Mouse (Mus musculus): ENCODE results near the gene Pitpnb. TPM values are rescaled to one million over a fixed set of nuclear protein-coding genes. Genes with fewer than 3 reads are reported as not detected.

The Pitpnb gene
- polyA plus RNA-seq, 1 experiment from 2014 or later: 120 TPM

DNA sequence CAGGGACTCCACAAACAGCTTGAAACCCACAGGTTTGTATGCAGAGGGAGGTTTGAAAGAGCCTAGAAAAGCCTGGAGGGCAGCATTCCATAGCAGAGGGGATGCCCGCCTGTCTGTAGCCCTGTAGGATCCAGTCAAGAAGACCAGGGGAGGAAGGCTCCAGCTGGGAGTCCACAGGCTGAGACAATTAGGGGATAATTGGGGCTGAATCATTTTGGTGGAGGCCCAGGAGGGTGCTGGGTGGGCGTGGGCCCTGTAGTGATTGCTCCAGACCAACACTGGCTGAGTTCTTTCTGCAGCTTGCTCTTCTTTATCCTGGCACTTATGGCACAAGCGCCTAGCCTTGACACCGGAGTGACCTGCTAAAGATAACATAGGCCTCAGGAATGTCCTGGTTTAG is 67.9 kb downstream of the Pitpnb start:
- no peak overlapping the region for H3K4me2 ChIP-seq (replicated peaks; ENCODE audit: low read depth, low read length)
- H3K9me3 ChIP-seq (ENCODE audit: control insufficient read depth, low read length): no peaks in the 10 kb centered on the region
- H3K27me3 ChIP-seq (ENCODE audit: control insufficient read depth, insufficient read depth, low read length): no peaks in the 10 kb centered on the region
- no peaks in the 10 kb centered on the region for H3K36me3 ChIP-seq (ENCODE audit: control insufficient read depth, insufficient read depth, low read length)
- WGBS: 48% methylated on average over 4 of the region's 4 CpGs
- 0 out of 2 replicates have a peak overlapping the region, but pooled peaks have one; percentile 31 for H3K9ac ChIP-seq (ENCODE audit: low read depth, low read length)
- DNase-seq (ENCODE audit: low spot score) (no peak), ATAC-seq (ENCODE audit: low FRiP score) (no peak)
- no peak overlapping the region for H3K4me3 ChIP-seq (ENCODE audit: low read depth, low read length)
- peaks cover 10% of the 10 kb centered on the region for H3K4me1 ChIP-seq (replicated peaks; ENCODE audit: control insufficient read depth, insufficient read depth, low read length)
- no peak overlapping the region for H3K27ac ChIP-seq (ENCODE audit: low read depth, low read length)

DNA sequence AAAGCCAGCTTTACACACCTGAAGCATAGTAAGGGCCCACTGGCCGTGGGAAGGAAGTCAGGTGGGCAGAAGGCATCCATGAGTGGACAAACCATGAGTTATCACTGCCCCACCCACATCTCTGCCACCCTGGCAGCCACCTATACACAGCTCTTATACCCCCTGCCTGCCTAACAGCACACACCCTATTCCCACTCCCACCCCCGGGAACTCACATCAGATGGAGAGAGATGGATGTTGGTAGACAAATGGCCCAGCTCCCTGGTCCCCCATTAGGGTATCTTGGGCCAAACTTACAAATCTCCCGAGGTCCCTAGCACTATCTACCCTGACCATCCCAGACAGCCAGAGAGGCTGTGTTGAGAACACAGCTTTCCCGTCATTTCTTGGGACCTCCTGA is 68.7 kb downstream of the Pitpnb start:
- ATAC-seq (ENCODE audit: low FRiP score) (no peak), DNase-seq (ENCODE audit: low spot score) (no peak)
- Histone ChIP-seq H3K9ac (ENCODE audit: low read depth, low read length) (no peak overlapping the region), H3K36me3 (ENCODE audit: control insufficient read depth, insufficient read depth, low read length) (no peaks in the 10 kb centered on the region), H3K4me1 (replicated peaks; ENCODE audit: control insufficient read depth, insufficient read depth, low read length) (peaks cover 4% of the 10 kb centered on the region; the same call in 1 of the 2 replicates), H3K9me3 (ENCODE audit: control insufficient read depth, low read length) (no peaks in the 10 kb centered on the region), H3K27ac (ENCODE audit: low read depth, low read length) (no peak overlapping the region), H3K4me2 (replicated peaks; ENCODE audit: low read depth, low read length) (no peak overlapping the region), H3K27me3 (ENCODE audit: control insufficient read depth, insufficient read depth, low read length) (no peaks in the 10 kb centered on the region), H3K4me3 (ENCODE audit: low read depth, low read length) (no peak overlapping the region)
- WGBS: 70% methylated on average over 4 of the region's 4 CpGs

DNA sequence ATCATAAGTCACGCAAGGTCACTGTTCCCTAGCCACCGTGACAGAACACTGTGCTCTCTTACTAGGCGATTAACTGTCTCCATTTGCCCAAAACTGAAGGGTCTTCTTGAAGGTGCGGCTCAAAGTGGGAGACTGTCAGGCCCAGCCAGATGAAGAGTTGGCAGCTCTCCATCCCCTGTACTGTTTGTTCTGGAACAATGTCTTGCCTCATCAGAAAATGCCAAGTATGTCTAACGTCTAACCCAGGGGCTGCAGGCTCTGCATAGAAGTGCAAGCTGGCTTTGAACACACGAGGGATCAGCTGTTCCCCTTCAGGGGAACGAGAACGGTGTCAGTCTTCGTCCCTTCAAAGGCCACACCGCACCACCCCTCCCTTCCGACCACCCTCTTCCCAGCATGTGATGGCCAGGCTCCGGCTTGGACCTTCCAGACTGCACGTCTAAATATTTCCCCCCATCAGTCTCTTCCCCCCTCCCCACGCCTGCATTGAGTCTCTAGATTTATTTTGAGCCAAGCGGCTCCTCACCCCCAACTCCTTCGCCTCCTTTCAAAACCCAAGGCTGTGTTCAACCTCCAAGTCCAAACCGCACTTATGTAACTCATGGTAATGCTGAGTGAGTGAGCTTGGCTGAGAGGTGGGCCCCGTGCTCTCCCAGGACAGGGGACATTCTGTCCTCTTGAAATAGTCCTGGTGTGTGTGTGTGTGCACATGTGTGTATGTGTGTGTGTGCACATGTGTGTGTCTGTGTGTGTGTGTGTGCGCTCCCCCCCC is 71.5 kb downstream of the Pitpnb start:
- Histone ChIP-seq H3K9ac (ENCODE audit: low read depth, low read length) (no peak overlapping the region), H3K4me3 (ENCODE audit: low read depth, low read length) (no peak overlapping the region), H3K27me3 (ENCODE audit: control insufficient read depth, insufficient read depth, low read length) (no peaks in the 10 kb centered on the region), H3K36me3 (ENCODE audit: control insufficient read depth, insufficient read depth, low read length) (no peaks in the 10 kb centered on the region), H3K4me2 (replicated peaks; ENCODE audit: low read depth, low read length) (no peak overlapping the region), H3K27ac (ENCODE audit: low read depth, low read length) (no peak overlapping the region), H3K9me3 (ENCODE audit: control insufficient read depth, low read length) (no peaks in the 10 kb centered on the region), H3K4me1 (replicated peaks; ENCODE audit: control insufficient read depth, insufficient read depth, low read length) (no peaks in the 10 kb centered on the region)
- 81% methylated on average over 19 of the region's 19 CpGs for WGBS
- ATAC-seq (ENCODE audit: low FRiP score): no peak
- no peak for DNase-seq (ENCODE audit: low spot score)

DNA sequence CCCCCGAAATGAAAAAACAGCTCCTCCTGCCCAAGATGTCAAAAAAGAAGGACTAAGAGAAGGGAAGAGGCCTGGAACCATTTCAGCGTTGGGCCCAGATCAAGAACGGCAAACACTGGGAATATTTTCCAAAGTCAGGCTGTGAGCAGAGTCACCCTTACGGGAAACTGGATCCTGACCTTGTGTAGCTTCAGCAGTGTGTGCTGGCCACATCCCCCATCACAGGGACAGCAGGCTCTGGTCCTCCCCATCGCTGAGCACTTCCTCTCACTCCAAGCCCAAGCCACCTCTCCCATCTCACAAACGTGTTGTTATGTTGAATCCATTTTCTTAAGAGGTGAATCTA is 72.1 kb downstream of the Pitpnb start:
- Histone ChIP-seq H3K4me3 (ENCODE audit: low read depth, low read length) (no peak overlapping the region), H3K27ac (ENCODE audit: low read depth, low read length) (no peak overlapping the region), H3K27me3 (ENCODE audit: control insufficient read depth, insufficient read depth, low read length) (no peaks in the 10 kb centered on the region), H3K9ac (ENCODE audit: low read depth, low read length) (no peak overlapping the region), H3K4me2 (replicated peaks; ENCODE audit: low read depth, low read length) (no peak overlapping the region), H3K9me3 (ENCODE audit: control insufficient read depth, low read length) (no peaks in the 10 kb centered on the region), H3K4me1 (replicated peaks; ENCODE audit: control insufficient read depth, insufficient read depth, low read length) (no peaks in the 10 kb centered on the region), H3K36me3 (ENCODE audit: control insufficient read depth, insufficient read depth, low read length) (no peaks in the 10 kb centered on the region)
- 96% methylated on average over 6 of the region's 6 CpGs for WGBS
- ATAC-seq (ENCODE audit: low FRiP score): no peak
- DNase-seq (ENCODE audit: low spot score): no peak

DNA sequence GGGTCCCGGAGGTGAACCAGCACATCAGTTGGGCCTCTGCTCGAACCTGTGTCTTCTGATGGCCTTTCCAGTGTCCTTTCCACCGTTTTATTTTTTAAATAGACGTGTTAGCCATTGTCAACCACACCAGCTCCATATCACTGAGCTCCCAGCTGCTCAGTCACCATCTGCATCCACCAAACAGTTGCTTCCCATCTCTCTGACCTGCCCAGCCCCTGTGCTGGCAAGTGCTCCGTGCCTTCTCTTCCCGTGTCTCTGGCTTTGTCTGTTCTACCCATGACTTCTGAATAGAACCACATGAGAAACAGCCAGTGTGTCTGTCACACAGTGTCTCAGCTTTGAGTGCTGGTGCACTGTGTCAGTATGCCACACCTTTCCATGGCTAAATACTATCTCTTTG is 74.2 kb downstream of the Pitpnb start:
- H3K36me3 ChIP-seq (ENCODE audit: control insufficient read depth, insufficient read depth, low read length): no peaks in the 10 kb centered on the region
- H3K4me2 ChIP-seq (replicated peaks; ENCODE audit: low read depth, low read length): no peak overlapping the region
- H3K27me3 ChIP-seq (ENCODE audit: control insufficient read depth, insufficient read depth, low read length): no peaks in the 10 kb centered on the region
- H3K9ac ChIP-seq (ENCODE audit: low read depth, low read length): no peak overlapping the region
- WGBS: 86% methylated on average over 6 of the region's 6 CpGs
- no peak overlapping the region for H3K27ac ChIP-seq (ENCODE audit: low read depth, low read length)
- no peak overlapping the region for H3K4me3 ChIP-seq (ENCODE audit: low read depth, low read length)
- H3K4me1 ChIP-seq (replicated peaks; ENCODE audit: control insufficient read depth, insufficient read depth, low read length): peaks cover 10% of the 10 kb centered on the region
- DNase-seq (ENCODE audit: low spot score) (no peak), ATAC-seq (ENCODE audit: low FRiP score) (no peak)
- no peaks in the 10 kb centered on the region for H3K9me3 ChIP-seq (ENCODE audit: control insufficient read depth, low read length)

DNA sequence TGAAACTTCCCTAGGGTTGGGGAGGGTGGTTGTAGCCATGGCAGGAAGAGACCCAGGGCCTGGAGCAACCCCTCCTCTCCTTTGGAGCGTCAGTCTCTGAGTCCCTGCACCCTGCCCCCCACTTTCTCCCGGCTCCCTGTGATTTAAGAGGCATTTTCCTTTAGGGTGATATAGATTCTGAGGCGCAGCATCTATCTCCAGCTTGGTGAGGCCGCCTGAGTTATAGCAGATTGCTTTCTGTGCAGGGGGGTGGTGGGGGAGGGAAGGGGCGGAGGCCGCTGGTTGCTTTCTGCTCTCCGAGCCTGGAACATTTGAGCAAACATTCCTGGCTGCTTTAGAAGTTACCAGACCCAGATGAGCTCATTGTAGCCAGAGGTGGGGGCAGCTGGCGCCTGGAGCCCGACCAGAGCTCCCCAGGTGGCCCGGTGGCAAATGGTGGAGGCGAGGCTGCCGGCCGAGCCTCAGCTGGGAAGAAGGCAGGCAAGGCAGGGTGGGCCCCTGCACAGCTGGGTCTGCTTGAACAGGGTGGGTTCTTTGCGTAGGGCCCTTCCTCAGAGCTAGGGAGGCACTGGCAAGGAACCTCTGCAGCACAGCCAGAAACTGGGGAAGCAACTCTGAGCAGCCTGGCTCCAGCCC is 78.0 kb downstream of the Pitpnb start:
- WGBS: 15% methylated on average over 14 of the region's 14 CpGs
- DNase-seq (ENCODE audit: low spot score) (no peak), ATAC-seq (ENCODE audit: low FRiP score) (no peak)
- Histone ChIP-seq H3K27ac (ENCODE audit: low read depth, low read length) (no peak overlapping the region), H3K4me1 (replicated peaks; ENCODE audit: control insufficient read depth, insufficient read depth, low read length) (peaks cover 10% of the 10 kb centered on the region), H3K9ac (ENCODE audit: low read depth, low read length) (no peak overlapping the region), H3K9me3 (ENCODE audit: control insufficient read depth, low read length) (no peaks in the 10 kb centered on the region), H3K27me3 (ENCODE audit: control insufficient read depth, insufficient read depth, low read length) (peaks cover 2% of the 10 kb centered on the region; the same call in 1 of the 2 replicates), H3K4me2 (replicated peaks; ENCODE audit: low read depth, low read length) (no peak overlapping the region), H3K4me3 (ENCODE audit: low read depth, low read length) (no peak overlapping the region), H3K36me3 (ENCODE audit: control insufficient read depth, insufficient read depth, low read length) (no peaks in the 10 kb centered on the region)

DNA sequence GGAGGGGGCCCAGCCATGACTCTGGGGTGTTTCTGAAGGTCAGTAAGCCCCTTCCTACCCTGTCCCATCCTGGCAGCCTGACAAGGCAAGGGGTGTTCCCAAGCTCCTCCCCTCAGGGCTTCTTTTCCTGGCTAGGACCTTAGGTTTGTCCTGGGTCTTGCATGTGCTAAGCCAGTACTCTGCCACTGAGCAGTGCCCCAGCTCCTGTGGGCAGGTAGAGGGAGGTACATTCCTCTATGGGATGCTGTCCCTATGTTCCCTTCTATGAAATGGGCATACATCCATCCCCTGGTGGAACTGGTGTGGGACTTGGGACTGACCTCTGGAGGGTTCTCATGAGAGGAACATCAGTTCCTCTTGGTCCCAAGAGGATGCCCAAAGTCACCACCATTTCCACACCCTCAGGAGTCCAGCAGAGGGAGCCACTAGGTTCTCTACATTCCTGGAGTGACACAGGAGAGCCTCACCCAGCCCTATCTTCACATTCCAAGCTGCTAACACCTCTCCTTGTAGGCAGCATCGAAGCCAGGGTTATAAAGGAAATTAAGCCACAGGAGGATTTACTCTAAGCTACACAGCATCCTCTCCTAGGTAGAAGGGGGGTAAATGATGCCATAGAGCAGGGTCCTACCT is 79.0 kb downstream of the Pitpnb start:
- peaks cover 15% of the 10 kb centered on the region for H3K4me1 ChIP-seq (replicated peaks; ENCODE audit: control insufficient read depth, insufficient read depth, low read length)
- H3K36me3 ChIP-seq (ENCODE audit: control insufficient read depth, insufficient read depth, low read length): no peaks in the 10 kb centered on the region
- ATAC-seq (ENCODE audit: low FRiP score) (no peak), DNase-seq (ENCODE audit: low spot score) (no peak)
- no peak overlapping the region for H3K9ac ChIP-seq (ENCODE audit: low read depth, low read length)
- peaks cover 2% of the 10 kb centered on the region; the same call in 1 of the 2 replicates for H3K27me3 ChIP-seq (ENCODE audit: control insufficient read depth, insufficient read depth, low read length)
- H3K27ac ChIP-seq (ENCODE audit: low read depth, low read length): no peak overlapping the region
- no peak overlapping the region for H3K4me2 ChIP-seq (replicated peaks; ENCODE audit: low read depth, low read length)
- WGBS: 48% methylated on average over 1 of the region's 1 CpGs
- no peak overlapping the region for H3K4me3 ChIP-seq (ENCODE audit: low read depth, low read length)
- H3K9me3 ChIP-seq (ENCODE audit: control insufficient read depth, low read length): no peaks in the 10 kb centered on the region

DNA sequence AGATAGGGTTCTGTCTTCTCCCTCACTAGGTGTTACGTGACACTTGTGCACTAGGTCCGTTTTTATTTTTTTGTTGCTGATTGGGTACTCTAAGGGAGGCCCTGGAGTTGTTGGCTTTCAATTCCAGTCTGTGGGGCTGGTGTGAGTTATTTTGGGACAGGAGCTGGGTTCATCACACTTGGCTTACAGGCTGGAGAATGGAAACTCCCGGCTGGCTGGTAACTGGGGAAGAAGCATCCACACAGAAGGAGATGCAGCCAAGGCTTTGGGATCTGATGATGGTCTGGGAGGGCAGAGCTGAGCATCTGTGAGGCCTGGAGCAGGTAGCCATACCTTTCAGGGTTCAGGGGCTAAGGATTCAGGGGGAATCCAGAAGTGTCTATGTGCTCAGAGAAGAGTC is 80.1 kb downstream of the Pitpnb start:
- Histone ChIP-seq H3K9ac (ENCODE audit: low read depth, low read length) (no peak overlapping the region), H3K27me3 (ENCODE audit: control insufficient read depth, insufficient read depth, low read length) (peaks cover 2% of the 10 kb centered on the region; the same call in 1 of the 2 replicates), H3K4me1 (replicated peaks; ENCODE audit: control insufficient read depth, insufficient read depth, low read length) (peaks cover 20% of the 10 kb centered on the region), H3K4me3 (ENCODE audit: low read depth, low read length) (no peak overlapping the region), H3K36me3 (ENCODE audit: control insufficient read depth, insufficient read depth, low read length) (no peaks in the 10 kb centered on the region), H3K4me2 (replicated peaks; ENCODE audit: low read depth, low read length) (no peak overlapping the region), H3K27ac (ENCODE audit: low read depth, low read length) (no peak overlapping the region), H3K9me3 (ENCODE audit: control insufficient read depth, low read length) (no peaks in the 10 kb centered on the region)
- no peak for ATAC-seq (ENCODE audit: low FRiP score)
- no peak for DNase-seq (ENCODE audit: low spot score)
- 90% methylated on average over 3 of the region's 3 CpGs for WGBS
